In the genomic region with DNA sequence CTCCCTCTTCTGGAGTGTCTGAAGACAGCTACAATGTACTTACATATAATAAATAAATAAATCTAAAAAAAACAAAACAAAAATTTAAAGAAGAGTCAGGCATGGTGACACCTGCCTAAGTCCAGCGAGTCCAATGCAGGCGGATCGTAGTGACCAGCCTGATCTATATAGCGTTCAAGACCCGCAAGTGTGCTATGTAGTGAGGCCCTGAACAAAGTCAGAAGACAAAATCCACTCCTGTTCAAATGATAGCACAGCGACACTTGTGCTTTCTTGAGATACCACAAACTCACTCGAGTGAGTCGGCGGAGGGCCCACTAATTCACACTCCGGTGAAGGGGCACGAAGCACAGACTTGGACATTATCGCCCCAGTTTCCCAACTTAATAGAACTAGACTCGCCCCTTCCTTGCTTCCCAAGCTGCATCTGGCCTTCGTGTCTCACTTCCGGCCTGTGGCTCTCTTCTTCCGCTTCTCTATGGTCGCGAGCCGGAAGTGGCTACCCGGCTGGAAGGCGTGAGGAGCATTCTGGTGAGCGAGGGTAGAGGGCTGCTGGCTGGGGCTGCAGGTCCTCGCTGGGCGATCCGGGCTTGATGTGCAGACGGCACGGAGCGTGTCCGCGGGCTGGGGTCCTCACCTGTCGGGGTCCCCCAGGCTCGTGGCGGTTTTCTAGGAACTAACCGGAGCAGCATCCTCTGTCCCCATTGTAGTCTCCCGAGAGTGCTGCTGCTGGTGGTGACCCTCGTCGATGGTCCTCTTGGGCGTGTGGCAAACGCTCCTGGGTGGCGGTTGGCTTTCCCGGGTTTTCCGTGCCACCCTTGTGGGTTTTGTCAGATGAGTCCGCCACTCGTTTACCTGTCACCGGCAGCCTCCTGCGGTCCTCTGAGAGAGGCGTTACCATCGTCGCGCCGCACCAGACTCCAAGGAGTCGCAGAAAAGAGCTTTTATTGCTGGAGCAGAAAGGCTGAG, we compare ENCODE assay signal across 8 mouse cellular contexts. TPM values are rescaled to one million over a fixed set of nuclear protein-coding genes. Genes with fewer than 3 reads are reported as not detected.
A peak's percentile ranks its signal among the peaks of the same experiment; 100 is the strongest.
DNase-seq lines count a peak whose midpoint lies in the region; ATAC-seq lines count a peak whose summit lies in the region.

A gene (plus strand): TSS at position 473 of the 969 bp plus-strand sequence.

- DNase-seq in T-cell, adult 2 months (ENCODE audit: low spot score): peak; percentile 80
- DNase-seq in cerebellum, postnatal 36 days: peak; percentile 78 to 83
- DNase-seq in gastrocnemius, adult 18-20 months (ENCODE audit: low spot score): peak; percentile 74
- DNase-seq in left cerebral cortex, adult 18-20 months (ENCODE audit: low spot score in 2 of 2): peak; percentile 80 to 87
- DNase-seq in right cerebral cortex, adult 18-20 months: peak; percentile 90
- peak; percentile 30 for DNase-seq in urinary bladder, postnatal 10 days (ENCODE audit: low spot score)

- H3K9me3 ChIP-seq in hindbrain, embryonic 16.5 days (ENCODE audit: control insufficient read depth, low read length): no peaks in the 10 kb centered on the region

- peak within 1 kb of the TSS; percentile 78 for H3K9ac ChIP-seq in hindbrain, embryonic 16.5 days (ENCODE audit: low read depth, low read length)

- peak within 1 kb of the TSS; percentile 64 for H3K4me3 ChIP-seq in hindbrain, embryonic 16.5 days (ENCODE audit: low read length)
- H3K4me3 ChIP-seq in macrophage (ENCODE audit: inconsistent target): peak within 1 kb of the TSS; percentile 97

- peaks cover 17% of the 10 kb centered on the region for H3K36me3 ChIP-seq in hindbrain, embryonic 16.5 days (ENCODE audit: control insufficient read depth, insufficient read depth, low read length)
- peaks cover 5% of the 10 kb centered on the region; the same call in 1 of the 2 replicates for H3K36me3 ChIP-seq in macrophage (ENCODE audit: inconsistent target)

- peaks cover 6% of the 10 kb centered on the region for H3K4me1 ChIP-seq in hindbrain, embryonic 16.5 days (ENCODE audit: control insufficient read depth, insufficient read depth, low read depth, low read length)

- peaks cover 45% of the 10 kb centered on the region for H3K79me2 ChIP-seq in macrophage (ENCODE audit: inconsistent target)

- no peaks in the 10 kb centered on the region for H3K27me3 ChIP-seq in hindbrain, embryonic 16.5 days (replicated peaks; ENCODE audit: control insufficient read depth, insufficient read depth, low read length)

- WGBS in hindbrain, embryonic 16.5 days: 3% methylated on average over 48 of the region's 52 CpGs
- 1% methylated on average over 52 of the region's 52 CpGs for WGBS in macrophage (ENCODE audit: missing documents)

- H3K4me2 ChIP-seq in hindbrain, embryonic 16.5 days (ENCODE audit: low read length): peak within 1 kb of the TSS; percentile 86

- H3K27ac ChIP-seq in hindbrain, embryonic 16.5 days (ENCODE audit: low read depth, low read length): peak within 1 kb of the TSS; percentile 81
- peak within 1 kb of the TSS; percentile 42 for H3K27ac ChIP-seq in macrophage

- peak; percentile 97 for ATAC-seq in hindbrain, embryonic 16.5 days

RNA-seq across cellular contexts. Expression of the gene that starts here (rescaled TPM):
- total RNA-seq in gastrocnemius, adult 18-20 months (2021): 10 to 100 TPM; 14.8 to 15.6 TPM
- 45.2 and 49.5 TPM in 2 replicates for polyA plus RNA-seq in hindbrain, embryonic 16.5 days (2015; fragmentation: Nextera tagmentation; extraction: Ambion mirVana)
- total RNA-seq in left cerebral cortex, adult 18-20 months (2021): 10 to 100 TPM; 37.1 to 37.5 TPM
- total RNA-seq in macrophage (2018; cell fraction: chromatin; rRNA removed): 10 to 100 TPM; 10.6 to 40.8 (median 31.4) TPM
- 10 to 100 TPM; 19.8 to 34.1 (median 27.7) TPM for total RNA-seq in macrophage (2018; cell fraction: cytosol; rRNA removed)
- 10 to 100 TPM in 24 of 26 experiments, 1 to 10 TPM in 2; 8.9 to 30.0 (median 19.4) TPM for total RNA-seq in macrophage (2018; cell fraction: nucleus; rRNA removed)
- 27.0 to 37.9 TPM (median 33.4 TPM) in 3 replicates for polyA plus RNA-seq in macrophage (2018)

Comparison
In these comparisons a context has a peak if more than half of its experiments do, and no peak if none do; other contexts are left out.
1. Peak in every context shown above with its lines: DNase-seq, ATAC-seq, H3K4me3 ChIP-seq and H3K27ac ChIP-seq.
2. DNase-seq: peak in every context shown above with its lines; median percentile 90 in right cerebral cortex, adult 18-20 months; 84 in left cerebral cortex, adult 18-20 months; 80 in cerebellum, postnatal 36 days; 80 in T-cell, adult 2 months; 74 in gastrocnemius, adult 18-20 months; 30 in urinary bladder, postnatal 10 days.